Mouse (Mus musculus): ENCODE measurements around the gene Pcdh15. TPM values are rescaled to one million over a fixed set of nuclear protein-coding genes. Genes with fewer than 3 reads are reported as not detected.

The Pcdh15 gene
- polyA plus RNA-seq, 1 experiment, result 2.0 TPM

DNA sequence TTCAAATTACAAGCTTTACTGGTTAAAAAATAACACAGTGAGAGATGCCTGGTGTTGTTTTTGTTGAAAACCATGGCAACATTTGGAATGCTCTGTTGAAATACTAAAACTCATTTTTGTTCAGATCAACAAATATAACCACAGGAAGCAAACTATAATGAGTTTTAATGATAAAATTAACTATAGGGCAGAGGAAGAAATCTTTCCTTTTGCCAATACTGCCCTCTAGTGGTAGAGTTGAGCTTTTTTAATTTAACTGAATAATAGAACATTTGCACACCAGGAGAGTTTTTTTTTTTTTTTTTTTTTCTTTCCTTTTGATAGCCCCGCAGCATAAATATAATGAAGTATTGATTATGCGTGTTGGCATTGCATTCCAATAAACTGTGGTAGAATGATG, 1364.8 kb downstream of the Pcdh15 start:
- Histone ChIP-seq H3K27ac (ENCODE audit: control insufficient read depth, insufficient read depth, low read depth, low read length) (no peak overlapping the region), H3K4me3 (ENCODE audit: control insufficient read depth, low read depth, low read length) (no peak overlapping the region), H3K36me3 (ENCODE audit: control insufficient read depth, insufficient read depth, low read length) (no peaks in the 10 kb centered on the region), H3K4me1 (ENCODE audit: control insufficient read depth, insufficient read depth, low read length) (peaks cover 2% of the 10 kb centered on the region; the same call in 1 of the 2 replicates), H3K27me3 (ENCODE audit: control insufficient read depth, insufficient read depth, low read length) (no peaks in the 10 kb centered on the region)
- TF ChIP-seq CTCF (IDR thresholded peaks at IDR 0.05; ENCODE audit: control insufficient read depth, insufficient read depth, insufficient replicate concordance, low read depth, low read length) (no peak), POLR2A (IDR thresholded peaks at IDR 0.05; ENCODE audit: control insufficient read depth, low read depth, low read length) (no peak)

DNA sequence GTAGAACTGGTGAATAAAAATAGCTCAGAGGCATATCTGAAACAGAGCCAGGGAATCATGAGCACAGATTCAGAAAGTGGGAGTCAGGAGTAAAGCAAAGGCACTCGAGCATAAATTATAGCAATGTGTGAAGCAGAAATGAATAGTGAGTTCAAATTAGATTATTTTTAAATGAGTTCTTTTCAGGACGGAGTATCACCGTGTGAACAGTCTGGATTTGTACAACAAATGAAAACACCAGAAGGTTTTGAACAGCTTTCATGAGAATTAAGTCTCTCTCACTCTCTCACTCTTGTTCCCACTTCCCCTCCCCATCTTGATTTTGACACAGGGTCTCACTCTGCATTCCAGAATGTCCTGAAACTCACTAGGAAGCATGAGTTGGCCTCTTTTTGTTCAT, 1381.6 kb downstream of the Pcdh15 start:
- Histone ChIP-seq H3K27ac (ENCODE audit: control insufficient read depth, insufficient read depth, low read depth, low read length) (no peak overlapping the region), H3K4me3 (ENCODE audit: control insufficient read depth, low read depth, low read length) (no peak overlapping the region), H3K4me1 (ENCODE audit: control insufficient read depth, insufficient read depth, low read length) (no peaks in the 10 kb centered on the region), H3K27me3 (ENCODE audit: control insufficient read depth, insufficient read depth, low read length) (no peaks in the 10 kb centered on the region), H3K36me3 (ENCODE audit: control insufficient read depth, insufficient read depth, low read length) (no peaks in the 10 kb centered on the region)
- no peak for TF ChIP-seq POLR2A (IDR thresholded peaks at IDR 0.05; ENCODE audit: control insufficient read depth, low read depth, low read length)
- no peak for TF ChIP-seq CTCF (IDR thresholded peaks at IDR 0.05; ENCODE audit: control insufficient read depth, insufficient read depth, insufficient replicate concordance, low read depth, low read length)

DNA sequence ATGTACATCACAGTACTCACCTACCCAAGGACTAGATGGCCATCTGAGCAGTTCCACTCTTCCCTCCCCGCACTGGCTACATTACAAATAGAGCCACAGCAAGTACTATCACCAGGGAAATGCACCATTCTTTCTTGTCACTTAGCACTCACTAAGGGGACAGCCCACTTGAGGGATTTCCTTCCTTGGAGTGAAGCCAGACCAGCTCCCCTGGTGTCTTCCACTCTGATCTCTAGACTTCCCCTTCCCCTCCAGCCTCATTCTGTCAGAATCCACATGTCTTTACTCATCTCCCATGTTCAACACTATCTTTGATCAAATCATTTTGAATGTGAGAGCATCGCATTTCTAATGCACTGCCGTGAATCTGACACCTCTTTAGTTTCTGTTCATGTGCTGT, 1413.2 kb downstream of the Pcdh15 start:
- TF ChIP-seq CTCF (IDR thresholded peaks at IDR 0.05; ENCODE audit: control insufficient read depth, insufficient read depth, insufficient replicate concordance, low read depth, low read length) (no peak), POLR2A (IDR thresholded peaks at IDR 0.05; ENCODE audit: control insufficient read depth, low read depth, low read length) (no peak)
- Histone ChIP-seq H3K27me3 (ENCODE audit: control insufficient read depth, insufficient read depth, low read length) (no peaks in the 10 kb centered on the region), H3K27ac (ENCODE audit: control insufficient read depth, insufficient read depth, low read depth, low read length) (no peak overlapping the region), H3K4me3 (ENCODE audit: control insufficient read depth, low read depth, low read length) (no peak overlapping the region), H3K4me1 (ENCODE audit: control insufficient read depth, insufficient read depth, low read length) (no peaks in the 10 kb centered on the region), H3K36me3 (ENCODE audit: control insufficient read depth, insufficient read depth, low read length) (no peaks in the 10 kb centered on the region)

- no peaks in the 10 kb centered on the region for H3K27me3 ChIP-seq (ENCODE audit: control insufficient read depth, insufficient read depth, low read length)
- no peaks in the 10 kb centered on the region for H3K4me1 ChIP-seq (ENCODE audit: control insufficient read depth, insufficient read depth, low read length)
- H3K27ac ChIP-seq (ENCODE audit: control insufficient read depth, insufficient read depth, low read depth, low read length), result no peak overlapping the region
- H3K36me3 ChIP-seq (ENCODE audit: control insufficient read depth, insufficient read depth, low read length), result no peaks in the 10 kb centered on the region
- no peak overlapping the region for H3K4me3 ChIP-seq (ENCODE audit: control insufficient read depth, low read depth, low read length)
- TF ChIP-seq POLR2A (IDR thresholded peaks at IDR 0.05; ENCODE audit: control insufficient read depth, low read depth, low read length) (no peak), CTCF (IDR thresholded peaks at IDR 0.05; ENCODE audit: control insufficient read depth, insufficient read depth, insufficient replicate concordance, low read depth, low read length) (no peak)
These were observed 1414.6 kb downstream of the Pcdh15 start for GRCm38 (mm10) chr10:74513743-74514142.

- Histone ChIP-seq H3K4me1 (ENCODE audit: control insufficient read depth, insufficient read depth, low read length) (no peaks in the 10 kb centered on the region), H3K36me3 (ENCODE audit: control insufficient read depth, insufficient read depth, low read length) (no peaks in the 10 kb centered on the region), H3K27ac (ENCODE audit: control insufficient read depth, insufficient read depth, low read depth, low read length) (no peak overlapping the region), H3K4me3 (ENCODE audit: control insufficient read depth, low read depth, low read length) (no peak overlapping the region), H3K27me3 (ENCODE audit: control insufficient read depth, insufficient read depth, low read length) (no peaks in the 10 kb centered on the region)
- TF ChIP-seq CTCF (IDR thresholded peaks at IDR 0.05; ENCODE audit: control insufficient read depth, insufficient read depth, insufficient replicate concordance, low read depth, low read length) (no peak), POLR2A (IDR thresholded peaks at IDR 0.05; ENCODE audit: control insufficient read depth, low read depth, low read length) (no peak)
These were observed 1439.2 kb downstream of the Pcdh15 start for GRCm38 (mm10) chr10:74538371-74538770.

DNA sequence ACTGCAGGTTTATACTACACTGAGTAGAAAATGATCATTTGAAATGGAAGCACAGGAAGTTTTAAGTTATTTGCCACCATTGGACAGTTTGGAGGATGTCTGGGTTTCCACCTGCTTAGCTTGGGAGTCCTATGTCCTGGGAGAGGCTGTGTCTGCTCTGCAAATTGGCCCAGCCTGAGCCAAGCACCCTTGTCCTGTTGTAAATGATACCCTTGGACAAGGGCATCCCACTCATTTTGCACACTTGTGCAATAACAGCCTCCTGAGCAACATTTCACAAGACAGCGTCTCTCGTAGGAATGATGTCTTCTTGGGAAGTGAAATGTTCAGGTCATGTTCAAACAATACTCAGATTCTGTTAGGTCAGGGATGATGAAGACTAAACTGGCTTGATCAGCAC, 1456.2 kb downstream of the Pcdh15 start:
- Histone ChIP-seq H3K4me1 (ENCODE audit: control insufficient read depth, insufficient read depth, low read length) (no peaks in the 10 kb centered on the region), H3K27me3 (ENCODE audit: control insufficient read depth, insufficient read depth, low read length) (no peaks in the 10 kb centered on the region), H3K27ac (ENCODE audit: control insufficient read depth, insufficient read depth, low read depth, low read length) (no peak overlapping the region), H3K36me3 (ENCODE audit: control insufficient read depth, insufficient read depth, low read length) (no peaks in the 10 kb centered on the region), H3K4me3 (ENCODE audit: control insufficient read depth, low read depth, low read length) (no peak overlapping the region)
- TF ChIP-seq CTCF (IDR thresholded peaks at IDR 0.05; ENCODE audit: control insufficient read depth, insufficient read depth, insufficient replicate concordance, low read depth, low read length), result no peak
- TF ChIP-seq POLR2A (IDR thresholded peaks at IDR 0.05; ENCODE audit: control insufficient read depth, low read depth, low read length), result no peak

- H3K4me1 ChIP-seq (ENCODE audit: control insufficient read depth, insufficient read depth, low read length), result no peaks in the 10 kb centered on the region
- no peak overlapping the region for H3K27ac ChIP-seq (ENCODE audit: control insufficient read depth, insufficient read depth, low read depth, low read length)
- H3K4me3 ChIP-seq (ENCODE audit: control insufficient read depth, low read depth, low read length), result no peak overlapping the region
- TF ChIP-seq POLR2A (IDR thresholded peaks at IDR 0.05; ENCODE audit: control insufficient read depth, low read depth, low read length) (no peak), CTCF (IDR thresholded peaks at IDR 0.05; ENCODE audit: control insufficient read depth, insufficient read depth, insufficient replicate concordance, low read depth, low read length) (no peak)
- H3K27me3 ChIP-seq (ENCODE audit: control insufficient read depth, insufficient read depth, low read length), result no peaks in the 10 kb centered on the region
- H3K36me3 ChIP-seq (ENCODE audit: control insufficient read depth, insufficient read depth, low read length), result no peaks in the 10 kb centered on the region
These were observed 1470.5 kb downstream of the Pcdh15 start for GRCm38 (mm10) chr10:74569603-74570002.

GRCm38 (mm10) chr10:74579924-74580323, 1480.8 kb downstream of the Pcdh15 start:
- no peaks in the 10 kb centered on the region for H3K36me3 ChIP-seq (ENCODE audit: control insufficient read depth, insufficient read depth, low read length)
- H3K4me3 ChIP-seq (ENCODE audit: control insufficient read depth, low read depth, low read length), result no peak overlapping the region
- no peak overlapping the region for H3K27ac ChIP-seq (ENCODE audit: control insufficient read depth, insufficient read depth, low read depth, low read length)
- no peak for TF ChIP-seq CTCF (IDR thresholded peaks at IDR 0.05; ENCODE audit: control insufficient read depth, insufficient read depth, insufficient replicate concordance, low read depth, low read length)
- no peak for TF ChIP-seq POLR2A (IDR thresholded peaks at IDR 0.05; ENCODE audit: control insufficient read depth, low read depth, low read length)
- H3K27me3 ChIP-seq (ENCODE audit: control insufficient read depth, insufficient read depth, low read length), result no peaks in the 10 kb centered on the region
- H3K4me1 ChIP-seq (ENCODE audit: control insufficient read depth, insufficient read depth, low read length), result no peaks in the 10 kb centered on the region

All from testis, adult 2 months (tissue).